Mouse (Mus musculus) heart, embryonic 14.5 days (tissue): ENCODE results near the gene Plekhg5. TPM values are rescaled to one million over a fixed set of nuclear protein-coding genes. Genes with fewer than 3 reads are reported as not detected.

Experiments
- ATAC-seq: fragments of 200-750 bp; cut with Nextera tagmentation; 2 replicates; pipeline ENCODE4 v1.8.0; 2017; ENCODE audit warnings: low read depth, moderate TSS enrichment; ENCODE audit not compliant: insufficient number of reproducible peaks, insufficient read depth, low FRiP score
- H3K27ac ChIP-seq, 2 experiments: fragments of 200-500 bp in 1 of 2; fragments of 300-500 bp in 1 of 2; sonication (generic) in 1 of 2; replicated peaks in 1 of 2; 2 replicates each; pipeline ENCODE4 v1.5.1; 2012 to 2014; ENCODE audit warnings: low read depth in 2 of 2, low read length in 2 of 2, control low read depth in 1 of 2, mild to moderate bottlenecking in 1 of 2, mixed read lengths in 1 of 2; ENCODE audit not compliant: control insufficient read depth in 1 of 2, insufficient read depth in 1 of 2
- H3K27me3 ChIP-seq: fragments of 300-500 bp; sonication (generic); 2 replicates; pipeline ENCODE4 v1.6.1; 2014; ENCODE audit warnings: mild to moderate bottlenecking, low read length, control low read depth; ENCODE audit not compliant: control insufficient read depth, insufficient read depth
- H3K36me3 ChIP-seq: fragments of 300-500 bp; sonication (generic); 2 replicates; pipeline ENCODE4 v1.6.1; 2014; ENCODE audit warnings: mild to moderate bottlenecking, control low read depth, low read length, mixed read lengths; ENCODE audit not compliant: control insufficient read depth, insufficient read depth
- H3K4me1 ChIP-seq, 2 experiments: fragments of 200-500 bp in 1 of 2; fragments of 300-500 bp in 1 of 2; sonication (generic) in 1 of 2; 2 replicates each; pipeline ENCODE4 v1.6.1; 2012 to 2014; ENCODE audit warnings: low read length in 2 of 2, control low read depth in 1 of 2, mixed read lengths in 1 of 2; ENCODE audit not compliant: control insufficient read depth in 2 of 2, insufficient read depth in 2 of 2
- H3K4me2 ChIP-seq: fragments of 300-500 bp; sonication (generic); 2 replicates; pipeline ENCODE4 v1.6.1; 2014; ENCODE audit warnings: mild to moderate bottlenecking, low read length
- H3K4me3 ChIP-seq, 2 experiments: fragments of 200-500 bp in 1 of 2; fragments of 300-500 bp in 1 of 2; sonication (generic) in 1 of 2; 2 replicates each; pipeline ENCODE4 v1.5.1; 2012 to 2014; ENCODE audit warnings: low read length in 2 of 2, mild to moderate bottlenecking in 2 of 2, control low read depth in 1 of 2, low read depth in 1 of 2, moderate library complexity in 1 of 2; ENCODE audit not compliant: control insufficient read depth in 1 of 2, insufficient read depth in 1 of 2
- H3K9ac ChIP-seq: fragments of 300-500 bp; sonication (generic); 2 replicates; pipeline ENCODE4 v1.6.1; 2014; ENCODE audit warnings: mild to moderate bottlenecking, low read length
- H3K9me3 ChIP-seq: fragments of 300-500 bp; sonication (generic); 2 replicates; pipeline ENCODE4 v1.6.1; 2016; ENCODE audit warnings: low read length, control low read depth; ENCODE audit not compliant: control insufficient read depth
- WGBS: fragments of 180-500 bp; shearing (Covaris S2); extraction: QIAGEN DNeasy Blood & Tissue Kit; methylation state at CpG from one replicate; pipeline ENCODE4 v1.1.7; 2014; 5-methylcytosine and 5-hydroxymethylcytosine counted together
- polyA plus RNA-seq: library from polyadenylated mRNA; unstranded; fragments of >200 nt; fragmentation: Nextera tagmentation; extraction: Ambion mirVana; gene quantifications from 2 replicates; pipeline ENCODE4 v1.2.1, GENCODE M21; 2014

Gene Plekhg5
- polyA plus RNA-seq, 1 experiment from 2014 or later, result 8.6 TPM

DNA sequence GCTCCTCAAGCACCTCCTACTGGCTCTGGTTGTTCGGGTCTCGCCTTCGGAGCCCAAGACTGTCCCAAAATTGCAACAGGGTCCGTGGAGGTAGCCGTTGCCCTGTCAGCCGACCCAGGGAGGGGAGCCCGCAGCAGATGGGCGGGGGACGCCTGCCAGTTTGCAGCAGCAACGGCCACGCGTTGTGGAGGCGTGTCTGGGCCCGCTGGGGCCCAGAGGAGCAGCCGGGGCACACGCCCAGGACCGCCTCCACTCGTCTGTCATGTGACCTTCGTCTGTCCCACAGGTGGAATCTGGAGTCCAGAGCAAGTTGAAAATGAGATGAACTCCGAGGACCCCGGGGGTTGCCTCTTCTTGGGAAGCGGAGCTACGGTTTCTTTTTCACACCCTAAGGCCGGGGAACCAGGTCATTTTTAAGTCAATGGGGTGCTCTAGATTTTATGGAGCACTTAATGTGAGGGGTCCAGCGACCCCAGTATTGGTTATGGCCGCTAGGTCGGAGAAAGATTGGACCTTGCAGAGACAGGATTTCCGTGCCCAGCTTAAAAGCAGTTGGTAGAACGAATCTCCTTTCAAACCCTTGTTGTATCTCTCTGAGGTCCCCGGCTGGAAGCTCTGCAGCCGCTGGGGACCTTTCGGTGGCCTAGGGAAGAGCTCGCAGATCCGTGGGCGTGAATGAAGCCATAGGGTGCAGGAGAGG lies 86.4 kb downstream of the Plekhg5 start, which contains the start of gene Hes2:
TSS of gene Hes2 (plus strand) at position 283 of the 700 bp plus-strand sequence.
- peak within 1 kb of the TSS; percentile 63 for H3K4me2 ChIP-seq
- no peaks in the 10 kb centered on the region for H3K9me3 ChIP-seq
- peaks cover 2 to 14% of the 10 kb centered on the region in 2 experiments; a peak in 3 of 4 replicates for H3K4me1 ChIP-seq
- no peaks in the 10 kb centered on the region for H3K36me3 ChIP-seq
- no peak within 1 kb of the TSS for H3K9ac ChIP-seq
- peaks cover 77% of the 10 kb centered on the region for H3K27me3 ChIP-seq
- no peak within 1 kb of the TSS for H3K27ac ChIP-seq
- 5% methylated on average over 35 of the region's 35 CpGs for WGBS
- no peak for ATAC-seq
- H3K4me3 ChIP-seq, result peak within 1 kb of the TSS in 1 of 2 experiments; percentile 34; a peak in 3 of 4 replicates

DNA sequence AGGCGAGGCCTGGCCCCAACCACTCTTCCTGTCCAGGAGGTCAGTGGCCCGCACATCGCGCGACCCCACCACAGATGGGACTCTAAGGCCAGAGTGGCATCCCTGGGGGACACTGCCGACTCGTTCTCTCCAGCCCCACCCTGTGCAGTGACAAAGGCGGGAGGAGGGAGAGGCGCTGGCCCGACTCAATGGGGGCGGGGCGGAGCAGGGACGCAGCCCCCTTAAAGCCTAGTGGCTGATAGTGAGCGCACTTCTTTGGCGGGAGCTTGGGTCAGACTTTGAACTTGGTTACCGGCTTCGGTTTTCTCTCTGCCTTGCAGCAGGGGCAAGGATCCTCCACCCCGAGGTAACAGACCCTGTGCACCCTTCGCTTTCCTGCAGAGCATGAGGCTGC lies 87.0 kb downstream of the Plekhg5 start:
- Histone ChIP-seq H3K4me3 (peak overlapping the region in 1 of 2 experiments; percentile 34; a peak in 3 of 4 replicates), H3K9ac (no peak overlapping the region), H3K27ac (no peak overlapping the region), H3K27me3 (peaks cover 73% of the 10 kb centered on the region), H3K36me3 (no peaks in the 10 kb centered on the region), H3K9me3 (no peaks in the 10 kb centered on the region), H3K4me1 (peaks cover 2 to 11% of the 10 kb centered on the region in 2 experiments; a peak in 3 of 4 replicates), H3K4me2 (peak overlapping the region; percentile 63)
- WGBS, result 2% methylated on average over 19 of the region's 19 CpGs
- ATAC-seq, result no peak

DNA sequence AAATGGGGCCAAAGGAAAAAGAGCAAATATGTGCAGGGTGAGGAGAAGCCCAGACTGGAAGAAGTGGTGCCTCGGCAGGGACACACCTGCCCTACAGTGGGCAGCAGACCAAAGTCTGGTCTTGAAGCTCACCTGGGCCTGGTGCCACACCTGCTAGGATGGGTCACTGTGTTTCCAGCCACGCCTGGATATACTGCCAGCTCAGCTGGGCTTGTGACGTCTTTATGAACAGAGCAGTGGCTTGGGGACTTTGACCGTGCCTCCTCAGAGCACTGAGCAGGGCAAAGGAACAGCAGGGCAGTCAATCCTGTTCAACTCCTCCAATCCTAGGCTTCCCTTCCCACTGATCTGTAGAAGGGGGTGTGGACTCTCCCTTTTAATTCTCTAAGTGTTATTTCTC lies 88.5 kb downstream of the Plekhg5 start:
- Histone ChIP-seq H3K4me3 (no peak overlapping the region), H3K9me3 (no peaks in the 10 kb centered on the region), H3K4me2 (no peak overlapping the region), H3K27ac (no peak overlapping the region), H3K36me3 (no peaks in the 10 kb centered on the region), H3K9ac (no peak overlapping the region), H3K27me3 (peaks cover 59% of the 10 kb centered on the region), H3K4me1 (peaks cover 2 to 11% of the 10 kb centered on the region in 2 experiments; a peak in 3 of 4 replicates)
- 44% methylated on average over 4 of the region's 4 CpGs for WGBS
- ATAC-seq, result no peak

GRCm38 (mm10) chr4:152161601-152162000 lies 89.3 kb downstream of the Plekhg5 start:
- no peaks in the 10 kb centered on the region for H3K9me3 ChIP-seq
- H3K27ac ChIP-seq, result no peak overlapping the region
- no peaks in the 10 kb centered on the region for H3K36me3 ChIP-seq
- WGBS, result 65% methylated on average over 6 of the region's 6 CpGs
- peaks cover 2 to 11% of the 10 kb centered on the region in 2 experiments; a peak in 3 of 4 replicates for H3K4me1 ChIP-seq
- H3K27me3 ChIP-seq, result peaks cover 59% of the 10 kb centered on the region
- ATAC-seq, result no peak
- no peak overlapping the region for H3K9ac ChIP-seq
- H3K4me2 ChIP-seq, result no peak overlapping the region
- no peak overlapping the region for H3K4me3 ChIP-seq

GRCm38 (mm10) chr4:152162748-152163147 lies 90.5 kb downstream of the Plekhg5 start:
- no peak for ATAC-seq
- Histone ChIP-seq H3K27ac (no peak overlapping the region), H3K27me3 (peaks cover 52% of the 10 kb centered on the region), H3K9me3 (no peaks in the 10 kb centered on the region), H3K4me2 (no peak overlapping the region), H3K4me1 (peaks cover 2 to 11% of the 10 kb centered on the region in 2 experiments; a peak in 3 of 4 replicates), H3K36me3 (no peaks in the 10 kb centered on the region), H3K9ac (no peak overlapping the region), H3K4me3 (no peak overlapping the region)
- 83% methylated on average over 2 of the region's 2 CpGs for WGBS

Other genes with a start within 250 kb of the Plekhg5 start
- gene Camta1, start 210.6 kb upstream of the Plekhg5 start, polyA plus RNA-seq, result 150 and 167 TPM in 2 replicates
- gene Dnajc11, start 138.8 kb upstream of the Plekhg5 start, polyA plus RNA-seq, result 51.8 and 54.6 TPM in 2 replicates
- 24.0 and 26.5 TPM in 2 replicates for gene Thap3, start 83.5 kb upstream of the Plekhg5 start, polyA plus RNA-seq
- gene Phf13, start 76.2 kb upstream of the Plekhg5 start, polyA plus RNA-seq, result 14.6 and 14.8 TPM in 2 replicates
- gene Klhl21, start 63.7 kb upstream of the Plekhg5 start, polyA plus RNA-seq, result 17.8 and 19.3 TPM in 2 replicates
- 11.5 and 15.8 TPM in 2 replicates for gene Zbtb48, start 44.8 kb upstream of the Plekhg5 start, polyA plus RNA-seq
- gene Tas1r1, start 33.9 kb upstream of the Plekhg5 start, polyA plus RNA-seq, result 0.09 and 0.20 TPM in 2 replicates
- 16.2 and 16.8 TPM in 2 replicates for gene Nol9, start 33.2 kb upstream of the Plekhg5 start, polyA plus RNA-seq
- gene Tnfrsf25, start 43.4 kb downstream of the Plekhg5 start, polyA plus RNA-seq, result 0.34 and 0.43 TPM in 2 replicates
- gene Espn, start 79.9 kb downstream of the Plekhg5 start, polyA plus RNA-seq, result 0.63 and 0.76 TPM in 2 replicates
- not detected in 2 replicates for gene Hes2, start 86.4 kb downstream of the Plekhg5 start, polyA plus RNA-seq
- gene Acot7, start 105.6 kb downstream of the Plekhg5 start, polyA plus RNA-seq, result 62.8 and 72.9 TPM in 2 replicates
- gene Gpr153, start 201.7 kb downstream of the Plekhg5 start, polyA plus RNA-seq, result 14.0 and 18.2 TPM in 2 replicates
- not detected in 2 replicates for gene Hes3, start 219.2 kb downstream of the Plekhg5 start, polyA plus RNA-seq
- gene Icmt, start 224.7 kb downstream of the Plekhg5 start, polyA plus RNA-seq, result 19.4 and 20.3 TPM in 2 replicates
- gene Rnf207, start 246.5 kb downstream of the Plekhg5 start, polyA plus RNA-seq, result 74.9 and 77.5 TPM in 2 replicates